Mouse (Mus musculus): ENCODE measurements at regions not wholly inside any gene's neighbourhood (a gene's known extent, or its start where the extent isn't known, plus 50 kb on each side); places are given as distances from the start of the nearest gene placed in this dataset.

- no peak for TF ChIP-seq CTCF (IDR thresholded peaks at IDR 0.05; ENCODE audit: low read depth)
- no peak for TF ChIP-seq EP300 (IDR thresholded peaks at IDR 0.05; ENCODE audit: low read depth)
Measured at GRCm38 (mm10) chr6:101046755-101047154, 213.3 kb downstream of the Ppp4r2 start.
